Mouse (Mus musculus) bone marrow macrophage, adult 2 months (primary cell): ENCODE data around the gene Tcf12.

ENCODE experiments used
- CTCF ChIP-seq: IDR thresholded peaks from 2 replicates; pipeline ENCODE4 v1.5.1; 2012; ENCODE audit warnings: low read depth, mild to moderate bottlenecking, low read length, moderate library complexity
- POLR2A ChIP-seq: IDR thresholded peaks from 2 replicates; pipeline ENCODE4 v1.6.1; 2012; ENCODE audit warnings: mild to moderate bottlenecking, low read depth, low read length, borderline replicate concordance

DNA sequence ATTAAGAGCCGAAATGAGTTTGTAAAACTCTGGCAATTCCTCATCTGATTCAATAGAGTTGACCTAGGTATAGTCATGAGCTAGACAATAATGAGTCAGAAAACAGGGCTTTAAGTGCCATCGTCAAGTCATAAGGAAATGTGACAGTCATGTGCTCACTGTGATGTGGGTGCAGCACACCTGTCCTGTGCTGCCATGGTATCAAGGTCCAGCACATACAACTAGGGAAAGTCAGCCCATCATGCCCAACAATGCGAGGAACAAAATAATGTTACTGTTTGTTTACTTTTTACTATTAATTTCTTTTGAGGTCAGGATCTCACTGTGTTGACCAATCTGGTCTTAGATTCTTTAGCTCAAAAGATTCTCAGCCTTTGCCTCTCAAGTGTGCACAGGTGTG lies 130.6 kb downstream of the Tcf12 start:
- no peak for TF ChIP-seq POLR2A
- TF ChIP-seq CTCF = no peak
